13 mouse cellular contexts compared by ENCODE assay signal in genomic region chr5:130047013-130047412, GRCm38 (mm10). TPM values are rescaled to one million over a fixed set of nuclear protein-coding genes. Genes with fewer than 3 reads are reported as not detected.
DNase-seq lines count a peak whose midpoint lies in the region; ATAC-seq and TF ChIP-seq lines count a peak whose summit lies in the region.
"Had no signal": no experiment of that assay in that cellular context is flagged by ENCODE, and none has a peak within 500 bp of the region (broad histone marks: within the 10 kb centered on the region; RNA-seq: fewer than 3 reads in every experiment).

No protein-coding gene starts in this region.

- no peak overlapping the region for H3K4me3 ChIP-seq in heart, adult 2 months
- no peak overlapping the region for H3K4me3 ChIP-seq in lung, postnatal 0 days (ENCODE audit: low read depth, low read length)
- H3K4me3 ChIP-seq in ES-E14 (ENCODE audit: insufficient read depth in 1 of 2, low read depth in 1 of 2, low read length in 2 of 2, poor library complexity in 1 of 2, severe bottlenecking in 1 of 2): no peak overlapping the region
- H3K4me3 ChIP-seq in heart, embryonic 11.5 days (ENCODE audit: low read depth, low read length): no peak overlapping the region
- H3K4me3 ChIP-seq: limb, embryonic 12.5 days; myocyte had no signal

- WGBS in heart, adult 2 months: 69% methylated on average over 6 of the region's 6 CpGs
- 83% methylated on average over 6 of the region's 6 CpGs for WGBS in lung, postnatal 0 days
- 73% methylated on average over 6 of the region's 6 CpGs for WGBS in heart, embryonic 11.5 days (ENCODE audit: insufficient replicate concordance)

- TF ChIP-seq EP300 in heart, adult 2 months (IDR thresholded peaks at IDR 0.05; ENCODE audit: insufficient read depth, low read depth, low read length): no peak
- no peak for TF ChIP-seq EP300 in lung, postnatal 0 days (IDR thresholded peaks at IDR 0.05)

- H3K4me1 ChIP-seq in heart, adult 2 months (ENCODE audit: control insufficient read depth, insufficient read depth, low read length): peaks cover 17% of the 10 kb centered on the region
- H3K4me1 ChIP-seq in lung, postnatal 0 days (ENCODE audit: insufficient read depth, low read depth, low read length): no peaks in the 10 kb centered on the region
- H3K4me1 ChIP-seq in ES-E14 (ENCODE audit: control insufficient read depth in 2 of 2, insufficient read depth in 2 of 2, low read length in 2 of 2, poor library complexity in 1 of 2): peaks cover 0 to 1% of the 10 kb centered on the region in 2 experiments; a peak in 1 of 4 replicates
- peaks cover 9% of the 10 kb centered on the region for H3K4me1 ChIP-seq in heart, embryonic 11.5 days (ENCODE audit: control insufficient read depth, insufficient read depth, low read length)
- H3K4me1 ChIP-seq: limb, embryonic 12.5 days had no signal

- H3K36me3 ChIP-seq in heart, adult 2 months (ENCODE audit: control insufficient read depth, insufficient read depth, low read length): peaks cover 6% of the 10 kb centered on the region; the same call in 1 of the 2 replicates
- peaks cover 15% of the 10 kb centered on the region for H3K36me3 ChIP-seq in lung, postnatal 0 days (ENCODE audit: insufficient read depth, low read length)
- peaks cover 30% of the 10 kb centered on the region for H3K36me3 ChIP-seq in ES-E14 (ENCODE audit: control insufficient read depth, insufficient read depth, low read length, poor library complexity, severe bottlenecking)
- H3K36me3 ChIP-seq in heart, embryonic 11.5 days (ENCODE audit: control insufficient read depth, insufficient read depth, low read length): peaks cover 19% of the 10 kb centered on the region

- H3K27ac ChIP-seq in heart, adult 2 months: no peak overlapping the region
- H3K27ac ChIP-seq in lung, postnatal 0 days (ENCODE audit: low read length): no peak overlapping the region
- H3K27ac ChIP-seq in ES-E14 (ENCODE audit: insufficient read depth, low read depth, low read length, poor library complexity, severe bottlenecking): no peak overlapping the region
- H3K27ac ChIP-seq in heart, embryonic 11.5 days (ENCODE audit: low read depth, low read length): no peak overlapping the region
- H3K27ac ChIP-seq: limb, embryonic 12.5 days; macrophage had no signal

- in situ Hi-C loops in ES-E14 (cut with MboI; ENCODE audit: low sequenced_read_pairs in 2 of 2, unreplicated experiment in 2 of 2): no loop called here

- no peak for DNase-seq in heart, adult 2 months
- no peak for DNase-seq in heart, postnatal 10 days
- DNase-seq in lung, postnatal 0 days (ENCODE audit: low spot score): no peak
- DNase-seq in lung, postnatal 10 days: no peak
- peak; percentile 44 for DNase-seq in ES-E14 (ENCODE audit: low read depth, low spot score)
- peak; percentile 50 for DNase-seq in induced T-regulatory cell, adult 2 months (ENCODE audit: low read depth)
- no peak for DNase-seq in layer of hippocampus, postnatal 36 days
- DNase-seq: cerebellum, postnatal 36 days; kidney, adult 8-10 months had no signal

- H3K9me3 ChIP-seq in lung, postnatal 0 days (ENCODE audit: low read length): no peaks in the 10 kb centered on the region
- no peaks in the 10 kb centered on the region for H3K9me3 ChIP-seq in ES-E14 (ENCODE audit: control insufficient read depth, insufficient read depth, low read depth, low read length)
- no peaks in the 10 kb centered on the region for H3K9me3 ChIP-seq in heart, embryonic 11.5 days (replicated peaks; ENCODE audit: control insufficient read depth, low read length)
- H3K9me3 ChIP-seq: limb, embryonic 12.5 days had no signal

- H3K27me3 ChIP-seq in heart, adult 2 months (ENCODE audit: control insufficient read depth, insufficient read depth, low read length): no peaks in the 10 kb centered on the region
- H3K27me3 ChIP-seq in lung, postnatal 0 days (replicated peaks; ENCODE audit: insufficient read depth, low read length): no peaks in the 10 kb centered on the region
- H3K27me3 ChIP-seq in heart, embryonic 11.5 days (ENCODE audit: control insufficient read depth, insufficient read depth, low read length): peaks cover 51% of the 10 kb centered on the region
- H3K27me3 ChIP-seq: limb, embryonic 12.5 days had no signal

- no peak for ATAC-seq in lung, postnatal 0 days
- ATAC-seq in heart, embryonic 11.5 days (replicated peaks; ENCODE audit: insufficient number of reproducible peaks, low FRiP score, low TSS enrichment): no peak

- no peak overlapping the region for H3K4me2 ChIP-seq in lung, postnatal 0 days (replicated peaks; ENCODE audit: low read depth, low read length)
- H3K4me2 ChIP-seq in heart, embryonic 11.5 days: no peak overlapping the region
- H3K4me2 ChIP-seq: limb, embryonic 12.5 days had no signal

- intact Hi-C loops in heart, adult 2 months (cut with DNase I): no loop called here
- intact Hi-C loops in heart, postnatal 10 days (cut with DNase I): no loop called here

- no peaks in the 10 kb centered on the region for H3K79me2 ChIP-seq in heart, adult 2 months (replicated peaks; ENCODE audit: control insufficient read depth, insufficient read depth, low read length)

- TF ChIP-seq POLR2A in heart, adult 2 months (IDR thresholded peaks at IDR 0.05; ENCODE audit: insufficient read depth, low read depth, low read length): no peak

- H3K9ac ChIP-seq in heart, adult 2 months (ENCODE audit: low read depth, low read length): no peak overlapping the region
- H3K9ac ChIP-seq in lung, postnatal 0 days (replicated peaks; ENCODE audit: low read depth): no peak overlapping the region
- H3K9ac ChIP-seq in ES-E14 (ENCODE audit: insufficient read depth, low read depth, low read length, poor library complexity, severe bottlenecking): no peak overlapping the region
- H3K9ac ChIP-seq in heart, embryonic 11.5 days (ENCODE audit: low read depth, low read length): no peak overlapping the region
- H3K9ac ChIP-seq: limb, embryonic 12.5 days had no signal

- TF ChIP-seq CTCF in heart, adult 2 months (IDR thresholded peaks at IDR 0.05): peak; percentile 49
- peak; percentile 44 for TF ChIP-seq CTCF in lung, postnatal 0 days (IDR thresholded peaks at IDR 0.05)

TF ChIP-seq in ES-E14, 5 proteins besides CTCF, POLR2A, EP300 and RAD21:
- no peak; the same call in 1 of the 2 replicates for TF ChIP-seq CHD2 (IDR thresholded peaks at IDR 0.05; ENCODE audit: low read depth, low read length)
- TF ChIP-seq ZNF384 (IDR thresholded peaks at IDR 0.05; ENCODE audit: low read depth, low read length): no peak
- no peak for TF ChIP-seq MAFK (IDR thresholded peaks at IDR 0.05; ENCODE audit: insufficient read depth, low read depth, low read length)
- no peak for TF ChIP-seq ZC3H11A (IDR thresholded peaks at IDR 0.05; ENCODE audit: borderline replicate concordance, low read depth, low read length)
- TF ChIP-seq HCFC1 (IDR thresholded peaks at IDR 0.05; ENCODE audit: borderline replicate concordance, insufficient read depth, low read length): no peak

RNA-seq across cellular contexts. Expression of gene Crcp, which starts 17.9 kb away (rescaled TPM):
- 10 to 100 TPM in 1 of 2 experiments, 1 to 10 TPM in 1; 9.3 to 11.2 TPM for total RNA-seq in heart, adult 2 months (2021)
- polyA plus RNA-seq in heart, adult 2 months (2012; rRNA removed): 9.5 and 10.3 TPM in 2 replicates
- 10 to 100 TPM; 14.9 to 15.1 TPM for total RNA-seq in heart, postnatal 10 days (2021)
- polyA plus RNA-seq in lung, postnatal 0 days (2015; fragmentation: Nextera tagmentation; extraction: Ambion mirVana): 31.0 and 31.5 TPM in 2 replicates
- 21.1 and 30.8 TPM in 2 replicates for total RNA-seq in ES-E14 (2012; rRNA removed)
- total RNA-seq in layer of hippocampus, postnatal 36 days (2021): 10 to 100 TPM; 37.0 to 38.2 TPM
- polyA plus RNA-seq in heart, embryonic 11.5 days (2014; fragmentation: Nextera tagmentation; extraction: Ambion mirVana): 21.0 and 22.1 TPM in 2 replicates

RNA-seq across cellular contexts. Expression of gene Asl, which starts 18.0 kb away (rescaled TPM):
- total RNA-seq in heart, adult 2 months (2021): 1 to 10 TPM; 3.2 to 4.6 TPM
- polyA plus RNA-seq in heart, adult 2 months (2012; rRNA removed): 5.9 and 6.5 TPM in 2 replicates
- total RNA-seq in heart, postnatal 10 days (2021): 10 to 100 TPM in 1 of 2 experiments, 1 to 10 TPM in 1; 9.6 to 10.0 TPM
- 27.3 and 29.7 TPM in 2 replicates for polyA plus RNA-seq in lung, postnatal 0 days (2015; fragmentation: Nextera tagmentation; extraction: Ambion mirVana)
- 27.2 and 31.8 TPM in 2 replicates for total RNA-seq in ES-E14 (2012; rRNA removed)
- total RNA-seq in layer of hippocampus, postnatal 36 days (2021): 10 to 100 TPM; 18.0 to 18.8 TPM
- polyA plus RNA-seq in heart, embryonic 11.5 days (2014; fragmentation: Nextera tagmentation; extraction: Ambion mirVana): 18.2 and 18.6 TPM in 2 replicates

RNA-seq across cellular contexts. Expression of gene Tpst1, which starts 26.1 kb away (rescaled TPM):
- 1 to 10 TPM; 7.4 to 9.4 TPM for total RNA-seq in heart, adult 2 months (2021)
- 10.1 and 12.6 TPM in 2 replicates for polyA plus RNA-seq in heart, adult 2 months (2012; rRNA removed)
- 10 to 100 TPM; 22.5 to 24.8 TPM for total RNA-seq in heart, postnatal 10 days (2021)
- 31.5 and 36.9 TPM in 2 replicates for polyA plus RNA-seq in lung, postnatal 0 days (2015; fragmentation: Nextera tagmentation; extraction: Ambion mirVana)
- 51.4 and 59.9 TPM in 2 replicates for total RNA-seq in ES-E14 (2012; rRNA removed)
- total RNA-seq in layer of hippocampus, postnatal 36 days (2021): 10 to 100 TPM; 50.2 to 50.6 TPM
- polyA plus RNA-seq in heart, embryonic 11.5 days (2014; fragmentation: Nextera tagmentation; extraction: Ambion mirVana): 28.1 and 28.8 TPM in 2 replicates

RNA-seq across cellular contexts. Expression of gene Gusb, which starts 44.2 kb away (rescaled TPM):
- 10 to 100 TPM; 12.8 to 13.0 TPM for total RNA-seq in heart, adult 2 months (2021)
- polyA plus RNA-seq in heart, adult 2 months (2012; rRNA removed): 17.9 and 25.3 TPM in 2 replicates
- total RNA-seq in heart, postnatal 10 days (2021): 10 to 100 TPM; 24.5 to 25.4 TPM
- polyA plus RNA-seq in lung, postnatal 0 days (2015; fragmentation: Nextera tagmentation; extraction: Ambion mirVana): 49.0 and 50.0 TPM in 2 replicates
- 29.0 and 53.5 TPM in 2 replicates for total RNA-seq in ES-E14 (2012; rRNA removed)
- 10 to 100 TPM in 1 of 2 experiments, 1 to 10 TPM in 1; 9.7 to 10.6 TPM for total RNA-seq in layer of hippocampus, postnatal 36 days (2021)
- 50.2 and 62.8 TPM in 2 replicates for polyA plus RNA-seq in heart, embryonic 11.5 days (2014; fragmentation: Nextera tagmentation; extraction: Ambion mirVana)

Comparison
In these comparisons a context has a peak if more than half of its experiments do, and no peak if none do; other contexts are left out.
1. DNase-seq: peak in ES-E14 (single experiment) and induced T-regulatory cell, adult 2 months (single experiment); none in heart, adult 2 months (0 of 2), heart, postnatal 10 days (0 of 2), lung, postnatal 0 days (single experiment), lung, postnatal 10 days (single experiment) and layer of hippocampus, postnatal 36 days (0 of 2).